In the genomic region with DNA sequence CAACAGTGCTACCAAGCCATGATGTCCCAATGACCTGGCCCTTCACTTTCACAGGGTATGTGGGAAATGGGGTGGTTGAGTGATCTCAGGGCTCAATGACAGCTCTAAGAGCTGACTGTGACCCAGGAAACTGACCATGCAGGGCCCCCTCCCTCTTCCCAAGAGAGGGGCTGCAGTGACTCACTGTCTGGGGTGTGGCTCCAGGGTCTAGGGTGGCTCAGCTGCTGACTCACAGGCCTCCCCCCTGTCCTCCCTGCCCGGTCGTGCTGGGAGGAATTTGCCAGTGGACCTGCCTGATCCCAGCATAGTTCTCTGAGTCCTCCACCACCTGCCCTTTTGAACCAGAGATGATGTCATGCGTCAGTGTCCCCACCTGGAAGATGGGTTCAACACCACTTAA, we compare ENCODE assay signal across 8 mouse cellular contexts. TPM values are rescaled to one million over a fixed set of nuclear protein-coding genes. Genes with fewer than 3 reads are reported as not detected.
DNase-seq lines count a peak whose midpoint lies in the region; ATAC-seq and TF ChIP-seq lines count a peak whose summit lies in the region.
"Had no signal": no experiment of that assay in that cellular context is flagged by ENCODE, and none has a peak within 500 bp of the region (broad histone marks: within the 10 kb centered on the region; RNA-seq: fewer than 3 reads in every experiment).

No protein-coding gene starts in this region.

- WGBS in heart, embryonic 12.5 days: 28% methylated on average over 3 of the region's 3 CpGs

- H3K27ac ChIP-seq in heart, embryonic 12.5 days (ENCODE audit: poor library complexity, severe bottlenecking): peak overlapping the region; percentile 99

- peaks cover 87% of the 10 kb centered on the region for H3K36me3 ChIP-seq in G1E (replicated peaks)
- peaks cover 24% of the 10 kb centered on the region for H3K36me3 ChIP-seq in heart, embryonic 12.5 days

- ATAC-seq in G1E (ENCODE audit: extremely low read depth, insufficient number of reproducible peaks, low FRiP score, poor library complexity, severe bottlenecking): no peak; the same call in 1 of the 2 replicates
- ATAC-seq in heart, embryonic 12.5 days (ENCODE audit: insufficient number of reproducible peaks, low FRiP score): peak; percentile 51

- H3K4me1 ChIP-seq in G1E (ENCODE audit: insufficient read depth, low read depth, low read length): peaks cover 57% of the 10 kb centered on the region
- peaks cover 100% of the 10 kb centered on the region for H3K4me1 ChIP-seq in heart, embryonic 12.5 days (replicated peaks)

- peak overlapping the region; percentile 68 for H3K4me2 ChIP-seq in heart, embryonic 12.5 days
- H3K4me2 ChIP-seq: midbrain, embryonic 12.5 days had no signal

- no peaks in the 10 kb centered on the region for H3K27me3 ChIP-seq in G1E (ENCODE audit: insufficient read depth, low read length)
- H3K27me3 ChIP-seq in heart, embryonic 12.5 days (replicated peaks): no peaks in the 10 kb centered on the region

- TF ChIP-seq CTCF in G1E (IDR thresholded peaks at IDR 0.05; ENCODE audit: low read depth, low read length): no peak

- peak overlapping the region; percentile 7; the same call in 1 of the 2 replicates for H3K4me3 ChIP-seq in G1E (ENCODE audit: low read depth, low read length)
- no peak overlapping the region for H3K4me3 ChIP-seq in heart, embryonic 12.5 days
- H3K4me3 ChIP-seq: midbrain, embryonic 12.5 days had no signal

- peak overlapping the region; percentile 65; the same call in 1 of the 2 replicates for H3K9ac ChIP-seq in heart, embryonic 12.5 days
- H3K9ac ChIP-seq: midbrain, embryonic 12.5 days had no signal

- no peaks in the 10 kb centered on the region for H3K9me3 ChIP-seq in G1E (replicated peaks)
- H3K9me3 ChIP-seq in heart, embryonic 12.5 days (replicated peaks): no peaks in the 10 kb centered on the region
- H3K9me3 ChIP-seq: midbrain, embryonic 12.5 days had no signal

- no peak for DNase-seq in G1E (ENCODE audit: low spot score)
- DNase-seq in adrenal gland, adult (ENCODE audit: inconsistent age in 2 of 2, low spot score in 1 of 2): peak; percentile 90 to 91
- DNase-seq in lung, adult 18-20 months: peak; percentile 74 to 86
- DNase-seq in frontal cortex, postnatal 14 days (ENCODE audit: low spot score in 2 of 2): no peak
- DNase-seq in right cerebral cortex, postnatal 25 days: no peak
- DNase-seq in left cerebral cortex, adult 9 months (ENCODE audit: low spot score in 2 of 2): no peak

RNA-seq across cellular contexts. Expression of a gene that starts 8.2 kb away (rescaled TPM):
- total RNA-seq in G1E (2014; fragmentation: Nextera tagmentation): 18.7 and 19.8 TPM in 2 replicates
- total RNA-seq in G1E (2017): 19.7 and 26.0 TPM in 2 replicates
- 110 and 115 TPM in 2 replicates for polyA plus RNA-seq in G1E (2012)
- 41.1 and 42.9 TPM in 2 replicates for polyA plus RNA-seq in heart, embryonic 12.5 days (2016; fragmentation: Nextera tagmentation; extraction: Ambion mirVana)

RNA-seq across cellular contexts. Expression of a gene that starts 12.5 kb away (rescaled TPM):
- total RNA-seq in G1E (2014; fragmentation: Nextera tagmentation) (27.7 and 58.4 TPM in 2 replicates), G1E (2017) (30.5 and 37.9 TPM in 2 replicates)
- polyA plus RNA-seq in G1E (2012): 186 and 219 TPM in 2 replicates
- 215 and 216 TPM in 2 replicates for polyA plus RNA-seq in heart, embryonic 12.5 days (2016; fragmentation: Nextera tagmentation; extraction: Ambion mirVana)

RNA-seq across cellular contexts. Expression of a gene that starts 12.7 kb away (rescaled TPM):
- total RNA-seq in G1E (2014; fragmentation: Nextera tagmentation): 54.8 and 63.5 TPM in 2 replicates
- total RNA-seq in G1E (2017): 127 and 129 TPM in 2 replicates
- polyA plus RNA-seq in G1E (2012): 250 and 265 TPM in 2 replicates
- polyA plus RNA-seq in heart, embryonic 12.5 days (2016; fragmentation: Nextera tagmentation; extraction: Ambion mirVana): 169 and 171 TPM in 2 replicates

RNA-seq across cellular contexts. Expression of a gene that starts 18.9 kb away (rescaled TPM):
- total RNA-seq in G1E (2014; fragmentation: Nextera tagmentation) (not detected in 2 replicates), G1E (2017) (0.11 TPM in 1 of 2 replicates, not detected in the other)
- not detected in 2 replicates for polyA plus RNA-seq in G1E (2012)
- 0.37 and 0.41 TPM in 2 replicates for polyA plus RNA-seq in heart, embryonic 12.5 days (2016; fragmentation: Nextera tagmentation; extraction: Ambion mirVana)
- polyA plus RNA-seq: midbrain, embryonic 12.5 days had no signal

Comparison
In these comparisons a context has a peak if more than half of its experiments do, and no peak if none do; other contexts are left out.
1. DNase-seq: peak in adrenal gland, adult (2 of 2) and lung, adult 18-20 months (2 of 2); none in G1E (single experiment), frontal cortex, postnatal 14 days (0 of 2), right cerebral cortex, postnatal 25 days (single experiment) and left cerebral cortex, adult 9 months (0 of 2).